Mouse (Mus musculus) heart, postnatal 0 days (tissue): ENCODE data around the gene Homer2.

Source experiments
- CTCF ChIP-seq: IDR thresholded peaks from 2 replicates; pipeline ENCODE4 v1.5.1; 2016; ENCODE audit warnings: antibody characterized with exemption, control low read depth, low read depth
- EP300 ChIP-seq: IDR thresholded peaks from 2 replicates; pipeline ENCODE4 v1.6.1; 2016; ENCODE audit warnings: antibody characterized with exemption, low read depth

DNA sequence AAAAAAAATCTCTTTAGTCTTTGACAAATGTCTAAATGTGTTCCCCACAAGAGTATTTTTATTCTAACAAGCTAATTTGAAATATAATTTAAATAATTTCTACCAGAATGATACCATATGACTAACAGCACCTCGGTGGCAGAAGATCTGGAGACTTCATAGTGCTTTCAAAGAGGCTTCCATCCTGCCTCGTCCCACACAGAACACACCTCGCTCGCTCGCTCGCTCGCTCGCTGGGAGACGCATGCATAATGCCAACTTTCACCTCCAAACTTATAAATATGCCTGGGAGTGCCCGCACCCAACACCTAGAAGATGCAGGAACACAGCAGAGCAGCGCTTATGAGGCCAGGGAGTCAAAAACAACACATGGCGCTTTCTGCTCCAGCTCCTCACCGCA is 9.0 kb downstream of the Homer2 start:
- no peak for TF ChIP-seq CTCF
- no peak for TF ChIP-seq EP300
